Comparison of ENCODE assay signal across 22 mouse cellular contexts in genomic region chr13:113439516-113439915, GRCm38 (mm10).
DNase-seq lines count a peak whose midpoint lies in the region; ATAC-seq and TF ChIP-seq lines count a peak whose summit lies in the region.
"Had no signal": no experiment of that assay in that cellular context is flagged by ENCODE, and none has a peak within 500 bp of the region (broad histone marks: within the 10 kb centered on the region; RNA-seq: fewer than 3 reads in every experiment).

No protein-coding gene starts in this region.

- H3K9ac ChIP-seq in heart, adult 2 months (ENCODE audit: low read depth, low read length): no peak overlapping the region
- no peak overlapping the region for H3K9ac ChIP-seq in heart, embryonic 15.5 days
- no peak overlapping the region for H3K9ac ChIP-seq in kidney, embryonic 14.5 days (ENCODE audit: low read depth, low read length)
- H3K9ac ChIP-seq: embryonic facial prominence, embryonic 15.5 days; hindbrain, embryonic 15.5 days had no signal

- no peaks in the 10 kb centered on the region for H3K27me3 ChIP-seq in heart, embryonic 10.5 days (ENCODE audit: insufficient read depth, poor library complexity, severe bottlenecking)
- no peaks in the 10 kb centered on the region for H3K27me3 ChIP-seq in heart, adult 2 months (ENCODE audit: control insufficient read depth, insufficient read depth, low read length)
- H3K27me3 ChIP-seq in heart, embryonic 15.5 days: no peaks in the 10 kb centered on the region
- no peaks in the 10 kb centered on the region for H3K27me3 ChIP-seq in kidney, embryonic 14.5 days (ENCODE audit: control insufficient read depth, insufficient read depth, low read length)
- no peaks in the 10 kb centered on the region for H3K27me3 ChIP-seq in kidney, adult 2 months (replicated peaks; ENCODE audit: control insufficient read depth, insufficient read depth, low read length)
- H3K27me3 ChIP-seq: embryonic facial prominence, embryonic 15.5 days; hindbrain, embryonic 15.5 days had no signal

- H3K79me2 ChIP-seq in heart, adult 2 months (replicated peaks; ENCODE audit: control insufficient read depth, insufficient read depth, low read length): no peaks in the 10 kb centered on the region

- no peak overlapping the region for H3K4me3 ChIP-seq in heart, embryonic 10.5 days
- no peak overlapping the region for H3K4me3 ChIP-seq in heart, adult 2 months
- no peak overlapping the region for H3K4me3 ChIP-seq in heart, embryonic 15.5 days
- H3K4me3 ChIP-seq in kidney, embryonic 14.5 days (ENCODE audit: low read length): no peak overlapping the region
- no peak overlapping the region for H3K4me3 ChIP-seq in kidney, adult 2 months (ENCODE audit: insufficient read depth, low read depth, low read length)
- H3K4me3 ChIP-seq: embryonic facial prominence, embryonic 15.5 days; erythroblast, embryonic 14.5 days; forebrain, embryonic 10.5 days; gastrocnemius, adult 2 months; hindbrain, embryonic 15.5 days had no signal

- DNase-seq in heart, embryonic 10.5 days (ENCODE audit: low spot score): no peak
- no peak for DNase-seq in heart, adult 2 months
- no peak for DNase-seq in heart, postnatal 25 days (ENCODE audit: low spot score)
- no peak for DNase-seq in kidney, adult 2 months
- peak; percentile 12 for DNase-seq in mesoderm, embryonic 11.5 days (ENCODE audit: low read depth, low spot score)
- DNase-seq in lung, postnatal 10 days: no peak
- DNase-seq: adrenal gland, postnatal 10 days; cerebellum, adult 11 months; cerebellum, adult 8-10 months; cerebellum, postnatal 14 days; embryo, embryonic 11 days; gastrocnemius, adult 2 months; gastrocnemius, postnatal 25 days; kidney, adult 11 months had no signal

- H3K4me1 ChIP-seq in heart, embryonic 10.5 days: peaks cover 38% of the 10 kb centered on the region
- peaks cover 3% of the 10 kb centered on the region; the same call in 1 of the 2 replicates for H3K4me1 ChIP-seq in heart, adult 2 months (ENCODE audit: control insufficient read depth, insufficient read depth, low read length)
- peaks cover 23% of the 10 kb centered on the region for H3K4me1 ChIP-seq in heart, embryonic 15.5 days (replicated peaks)
- H3K4me1 ChIP-seq in kidney, embryonic 14.5 days (ENCODE audit: control insufficient read depth, insufficient read depth, low read length): peaks cover 16% of the 10 kb centered on the region
- no peaks in the 10 kb centered on the region for H3K4me1 ChIP-seq in kidney, adult 2 months (ENCODE audit: control insufficient read depth, insufficient read depth, low read length)
- H3K4me1 ChIP-seq: embryonic facial prominence, embryonic 15.5 days; forebrain, embryonic 10.5 days; hindbrain, embryonic 15.5 days had no signal

- H3K36me3 ChIP-seq in heart, embryonic 10.5 days: no peaks in the 10 kb centered on the region
- H3K36me3 ChIP-seq in heart, adult 2 months (ENCODE audit: control insufficient read depth, insufficient read depth, low read length): no peaks in the 10 kb centered on the region
- no peaks in the 10 kb centered on the region for H3K36me3 ChIP-seq in heart, embryonic 15.5 days
- H3K36me3 ChIP-seq in kidney, embryonic 14.5 days (ENCODE audit: control insufficient read depth, insufficient read depth, low read length): no peaks in the 10 kb centered on the region
- no peaks in the 10 kb centered on the region for H3K36me3 ChIP-seq in kidney, adult 2 months (ENCODE audit: control insufficient read depth, insufficient read depth, low read length)
- H3K36me3 ChIP-seq: embryonic facial prominence, embryonic 15.5 days; forebrain, embryonic 10.5 days; hindbrain, embryonic 15.5 days had no signal

- no peak for TF ChIP-seq EP300 in heart, adult 2 months (IDR thresholded peaks at IDR 0.05; ENCODE audit: insufficient read depth, low read depth, low read length)

- no peak for TF ChIP-seq POLR2A in heart, adult 2 months (IDR thresholded peaks at IDR 0.05; ENCODE audit: insufficient read depth, low read depth, low read length)
- no peak for TF ChIP-seq POLR2A in kidney, adult 2 months (IDR thresholded peaks at IDR 0.05; ENCODE audit: low read depth, low read length)

- 26% methylated on average over 7 of the region's 7 CpGs for WGBS in heart, embryonic 10.5 days
- WGBS in heart, adult 2 months: 52% methylated on average over 7 of the region's 7 CpGs
- WGBS in heart, embryonic 15.5 days: 31% methylated on average over 7 of the region's 7 CpGs
- 31% methylated on average over 7 of the region's 7 CpGs for WGBS in kidney, embryonic 14.5 days
- 43% methylated on average over 7 of the region's 7 CpGs for WGBS in kidney, adult 2 months

- H3K9me3 ChIP-seq in heart, embryonic 10.5 days: no peaks in the 10 kb centered on the region
- no peaks in the 10 kb centered on the region for H3K9me3 ChIP-seq in heart, embryonic 15.5 days (replicated peaks)
- H3K9me3 ChIP-seq in kidney, embryonic 14.5 days (ENCODE audit: control insufficient read depth, low read length): no peaks in the 10 kb centered on the region
- H3K9me3 ChIP-seq: embryonic facial prominence, embryonic 15.5 days; forebrain, embryonic 10.5 days; hindbrain, embryonic 15.5 days had no signal

- H3K27ac ChIP-seq in heart, embryonic 10.5 days: peak overlapping the region; percentile 56; the same call in 1 of the 2 replicates
- H3K27ac ChIP-seq in heart, adult 2 months: no peak overlapping the region
- peak overlapping the region; percentile 45 for H3K27ac ChIP-seq in heart, embryonic 15.5 days
- H3K27ac ChIP-seq in kidney, embryonic 14.5 days (ENCODE audit: low read depth, low read length): peak overlapping the region; percentile 42; the same call in 1 of the 2 replicates
- no peak overlapping the region for H3K27ac ChIP-seq in kidney, adult 2 months (ENCODE audit: insufficient read depth, low read depth, low read length)
- H3K27ac ChIP-seq: embryonic facial prominence, embryonic 15.5 days; forebrain, embryonic 10.5 days; gastrocnemius, adult 2 months; hindbrain, embryonic 15.5 days had no signal

- TF ChIP-seq CTCF in heart, adult 2 months (IDR thresholded peaks at IDR 0.05): no peak
- TF ChIP-seq CTCF in kidney, adult 2 months (conservative IDR thresholded peaks at IDR 0.05; ENCODE audit: insufficient read depth, insufficient read length, low read depth, low read length): no peak

- no peak overlapping the region for H3K4me2 ChIP-seq in heart, embryonic 15.5 days
- no peak overlapping the region for H3K4me2 ChIP-seq in kidney, embryonic 14.5 days (replicated peaks; ENCODE audit: low read depth, low read length)
- H3K4me2 ChIP-seq: embryonic facial prominence, embryonic 15.5 days; heart, embryonic 11.5 days; hindbrain, embryonic 15.5 days had no signal

- no peak for ATAC-seq in heart, embryonic 15.5 days (replicated peaks; ENCODE audit: insufficient number of reproducible peaks, insufficient read depth, low FRiP score, low read depth)
- no peak for ATAC-seq in kidney, embryonic 14.5 days (ENCODE audit: low FRiP score, low TSS enrichment)
- ATAC-seq: forebrain, embryonic 14.5 days had no signal

- intact Hi-C loops in heart, adult 2 months (cut with DNase I): no loop called here
- intact Hi-C loops in heart, postnatal 25 days (cut with DNase I): no loop called here

Comparison
In these comparisons a context has a peak if more than half of its experiments do, and no peak if none do; other contexts are left out.
1. H3K27ac ChIP-seq: peak in heart, embryonic 10.5 days (single experiment), heart, embryonic 15.5 days (single experiment) and kidney, embryonic 14.5 days (single experiment); none in heart, adult 2 months (single experiment) and kidney, adult 2 months (single experiment).